Mouse (Mus musculus): ENCODE measurements around the gene Heyl.

DNA sequence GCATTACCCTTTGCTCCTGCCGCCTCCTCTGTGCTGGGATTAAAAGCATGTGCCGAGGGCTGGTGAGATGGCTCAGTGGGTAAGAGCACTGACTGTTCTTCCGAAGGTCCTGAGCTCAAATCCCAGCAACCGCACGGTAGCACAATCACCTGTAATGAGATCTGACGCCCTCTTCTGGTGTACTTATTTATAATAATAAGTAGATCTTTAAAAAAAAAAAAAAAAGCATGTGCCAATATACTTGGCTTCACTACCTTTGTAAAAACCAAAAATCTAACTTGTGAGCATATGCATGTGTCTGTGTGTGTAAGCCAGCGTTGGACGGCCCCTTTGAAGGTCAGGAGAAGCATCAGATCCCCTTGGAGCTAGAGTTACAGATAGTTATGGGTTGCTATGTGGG lies 22.4 kb upstream of the Heyl start:
- TF ChIP-seq CTCF (IDR thresholded peaks at IDR 0.05; ENCODE audit: control insufficient read depth, insufficient read depth, insufficient read length) (no peak), FOSL1 (IDR thresholded peaks at IDR 0.05; ENCODE audit: insufficient read depth, low read length, poor library complexity, severe bottlenecking) (no peak), MYOG (IDR thresholded peaks at IDR 0.05; ENCODE audit: control insufficient read depth, extremely low read depth, insufficient read length) (no peak), USF1 (IDR thresholded peaks at IDR 0.05; ENCODE audit: low read depth) (no peak), MYOD1 (IDR thresholded peaks at IDR 0.05; ENCODE audit: control insufficient read depth, insufficient read length, low read depth) (no peak), MAX (IDR thresholded peaks at IDR 0.05) (no peak), CEBPB (IDR thresholded peaks at IDR 0.05; ENCODE audit: low read depth) (no peak)
